Mouse (Mus musculus): ENCODE data around the gene Snx20.

The Snx20 gene

DNA sequence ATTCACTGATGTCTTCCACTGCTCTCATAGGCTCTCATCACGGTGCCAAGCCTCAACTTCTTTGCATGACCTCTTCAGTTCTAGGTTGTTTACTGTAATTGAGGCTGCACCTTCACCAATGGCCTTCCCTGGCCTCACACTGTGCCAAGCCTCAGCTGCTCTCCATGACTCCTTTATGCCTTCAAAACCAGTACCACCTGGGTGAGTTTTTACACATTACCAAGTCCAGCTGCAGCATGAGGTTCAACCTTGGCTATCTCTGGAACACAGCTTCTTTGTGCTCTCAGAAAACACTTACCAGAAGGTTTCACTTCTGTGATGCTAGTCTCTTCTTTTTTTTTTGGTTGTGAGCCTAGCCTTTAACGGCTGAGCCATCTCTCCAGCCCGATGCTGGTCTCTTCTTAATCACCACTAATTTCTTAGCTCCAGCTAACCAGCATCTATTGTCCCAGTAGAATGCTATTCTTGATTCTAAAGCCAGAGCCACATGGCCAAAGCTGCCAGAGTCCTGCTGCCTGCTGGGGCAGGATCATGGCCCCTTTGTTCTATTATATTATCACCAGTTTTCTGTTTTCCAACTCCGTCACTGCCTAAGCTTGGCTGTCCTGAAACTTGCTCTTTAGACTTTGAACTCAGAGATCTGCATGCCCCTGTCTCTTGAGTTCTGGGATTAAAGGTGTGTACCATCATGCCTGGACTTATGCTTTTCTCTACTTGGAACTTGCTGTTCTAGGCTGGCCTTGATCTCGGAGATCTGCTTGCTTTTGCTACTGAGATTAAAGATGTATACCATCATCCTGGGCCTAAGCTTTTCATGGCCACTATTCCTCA, 7.0 kb upstream of the Snx20 start:
- no peak for DNase-seq (ENCODE audit: low spot score)

DNA sequence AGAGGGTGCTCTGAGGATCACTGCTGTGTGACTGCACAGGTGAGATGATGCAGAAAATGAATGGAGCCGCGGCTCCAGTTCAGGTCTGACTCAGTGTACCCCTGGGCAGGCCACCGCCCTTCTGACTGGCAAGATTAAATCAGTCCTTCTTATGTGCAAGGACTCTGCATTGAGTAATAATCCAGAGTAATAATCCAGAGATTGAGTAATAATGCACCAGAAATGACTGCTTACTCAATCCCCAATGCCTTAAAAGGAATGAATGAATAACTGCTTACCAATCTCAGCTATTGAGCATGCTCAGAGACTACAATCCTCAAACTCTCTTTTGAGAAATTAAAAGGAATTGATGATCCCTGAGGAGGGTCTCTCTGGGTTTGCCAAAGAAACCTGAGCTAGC, 3.0 kb upstream of the Snx20 start:
- DNase-seq (ENCODE audit: low spot score) = no peak

DNA sequence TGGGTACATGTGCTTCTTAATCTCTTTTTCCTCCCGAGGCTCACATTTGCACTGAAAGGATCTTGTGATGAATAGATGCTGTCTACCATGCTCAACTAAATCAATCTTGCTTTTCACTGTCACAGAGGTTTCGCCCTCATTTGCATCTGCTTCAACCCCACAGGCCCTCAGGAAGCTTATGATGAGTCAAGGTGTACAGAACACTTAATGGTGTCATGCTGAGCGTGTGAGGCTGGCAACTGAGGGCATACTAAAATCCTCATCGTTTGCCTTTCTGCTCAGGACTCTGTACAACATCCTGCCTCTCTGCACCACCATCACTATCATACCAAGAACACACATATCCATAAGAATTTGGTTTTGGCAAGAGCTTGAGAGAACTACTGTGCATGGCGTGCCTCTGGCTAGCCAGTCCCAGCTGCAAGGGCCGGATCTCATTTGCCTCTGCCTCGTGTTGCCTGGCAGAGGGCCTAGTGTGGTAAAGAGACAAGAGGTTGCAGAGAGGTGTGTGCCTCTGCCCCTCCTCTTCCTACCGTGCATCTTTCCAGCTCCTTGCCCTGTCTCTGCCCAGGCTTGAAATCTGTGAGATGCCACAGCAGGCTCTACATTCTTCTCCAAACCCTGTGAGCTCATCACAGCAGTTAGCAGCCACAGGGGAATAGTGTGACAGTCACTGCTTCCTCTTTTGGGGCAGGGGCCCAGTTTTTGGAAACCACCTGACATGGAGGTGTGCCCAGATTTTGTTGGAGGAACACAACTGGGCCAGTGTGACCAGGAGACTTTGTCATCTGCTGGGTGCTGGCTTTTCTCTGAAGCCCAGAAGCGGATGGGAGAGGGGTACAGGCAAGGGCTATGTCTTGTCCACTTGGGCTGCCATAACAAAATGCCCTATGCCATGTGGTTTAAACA, 1.4 kb upstream of the Snx20 start:
- DNase-seq (ENCODE audit: low spot score) = no peak

DNA sequence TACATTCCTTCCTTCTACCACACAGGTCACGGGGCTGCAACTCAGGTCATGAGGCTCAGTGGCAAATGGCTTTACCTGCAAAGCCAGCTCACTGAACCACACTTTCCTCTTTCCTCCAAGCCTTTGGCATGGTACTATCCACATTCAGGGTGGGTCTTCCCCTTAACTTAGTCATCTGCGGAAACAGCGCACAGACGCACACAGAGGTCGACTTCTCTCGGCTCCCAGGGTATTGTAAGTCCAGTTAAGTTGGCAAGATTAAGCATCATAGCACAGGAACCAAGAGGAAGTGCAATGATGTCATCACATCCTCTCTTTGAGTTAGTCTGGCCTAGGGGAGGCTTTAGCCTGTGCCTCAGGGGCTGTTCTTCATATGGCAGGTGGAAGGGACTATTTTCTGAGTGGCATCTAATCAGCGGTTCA, 2.6 kb downstream of the Snx20 start:
- DNase-seq (ENCODE audit: low spot score) = no peak

DNA sequence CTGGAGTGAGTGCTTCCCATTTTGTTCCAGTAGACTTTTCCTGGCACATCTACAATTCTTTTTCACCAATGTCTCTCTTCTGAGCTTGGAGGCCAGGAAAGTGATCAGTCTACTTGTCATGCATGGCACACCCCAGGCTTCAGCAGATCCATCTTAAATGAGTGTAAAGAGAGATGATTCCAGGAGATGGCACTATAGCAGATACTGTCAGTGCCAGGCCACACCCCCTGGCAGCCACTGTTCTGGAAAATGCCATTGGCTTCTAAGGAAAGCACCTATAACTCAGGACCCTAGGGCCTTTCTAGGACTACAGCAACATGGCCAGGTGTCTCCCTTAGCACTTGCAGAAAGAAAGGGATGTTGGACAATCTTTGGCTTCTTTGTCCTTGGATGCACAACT, 4.8 kb downstream of the Snx20 start:
- DNase-seq (ENCODE audit: low spot score) = no peak

DNA sequence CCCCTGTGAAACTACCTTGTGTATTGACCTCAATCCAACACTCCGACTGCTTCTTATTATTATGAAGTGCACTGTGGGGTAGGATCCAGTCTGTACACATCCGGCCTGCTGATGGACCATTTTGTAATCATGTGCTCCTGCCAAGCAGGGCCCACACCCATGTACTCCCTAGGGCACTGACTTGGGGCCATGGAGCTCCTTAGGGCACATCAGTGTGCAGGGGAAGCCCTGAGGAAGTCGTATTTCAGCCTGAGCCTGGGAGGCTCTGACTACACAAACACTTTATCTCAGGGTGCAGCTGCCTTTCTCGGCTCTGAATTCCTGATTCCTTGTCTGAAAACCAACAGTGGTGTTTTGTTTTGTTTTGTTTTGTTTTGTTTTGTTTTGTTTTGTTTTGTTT, 5.7 kb downstream of the Snx20 start:
- no peak for DNase-seq (ENCODE audit: low spot score)

DNA sequence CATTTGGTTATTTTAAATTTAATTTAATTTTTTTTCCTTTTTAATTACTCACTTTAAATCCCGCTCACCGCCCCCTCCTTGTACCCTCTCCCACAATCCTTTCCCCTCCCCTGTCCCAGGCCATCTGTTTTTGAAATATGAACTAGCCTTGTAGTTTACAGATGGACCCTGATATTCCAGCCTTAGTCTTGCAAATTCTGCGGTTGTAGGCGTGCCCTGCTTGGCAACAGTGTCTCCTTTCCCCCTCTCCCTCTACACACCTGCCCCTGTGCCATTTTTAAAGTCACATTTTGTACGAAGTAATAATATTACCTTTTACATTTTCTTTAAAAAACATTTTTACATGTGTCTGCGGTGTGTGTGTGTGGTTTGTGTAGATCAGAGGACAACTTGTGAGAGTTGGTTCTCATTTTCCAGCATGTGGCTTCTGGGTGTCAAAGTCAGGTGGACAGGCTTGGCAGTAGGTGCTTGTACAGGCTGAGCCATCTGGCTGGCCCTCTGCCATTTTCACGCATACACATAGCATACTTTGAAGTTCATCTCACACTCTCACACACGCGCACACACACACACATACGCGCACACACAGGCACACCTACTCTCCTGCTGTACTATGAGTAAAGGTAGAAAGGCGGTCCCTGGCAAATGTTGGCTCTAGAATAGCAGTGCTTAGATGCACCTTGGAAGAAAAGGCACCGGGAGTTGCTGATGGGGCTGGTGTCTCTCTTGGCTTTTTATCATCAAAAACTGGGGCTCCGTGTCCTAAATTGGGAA, 7.7 kb downstream of the Snx20 start:
- DNase-seq (ENCODE audit: low spot score) = no peak

DNA sequence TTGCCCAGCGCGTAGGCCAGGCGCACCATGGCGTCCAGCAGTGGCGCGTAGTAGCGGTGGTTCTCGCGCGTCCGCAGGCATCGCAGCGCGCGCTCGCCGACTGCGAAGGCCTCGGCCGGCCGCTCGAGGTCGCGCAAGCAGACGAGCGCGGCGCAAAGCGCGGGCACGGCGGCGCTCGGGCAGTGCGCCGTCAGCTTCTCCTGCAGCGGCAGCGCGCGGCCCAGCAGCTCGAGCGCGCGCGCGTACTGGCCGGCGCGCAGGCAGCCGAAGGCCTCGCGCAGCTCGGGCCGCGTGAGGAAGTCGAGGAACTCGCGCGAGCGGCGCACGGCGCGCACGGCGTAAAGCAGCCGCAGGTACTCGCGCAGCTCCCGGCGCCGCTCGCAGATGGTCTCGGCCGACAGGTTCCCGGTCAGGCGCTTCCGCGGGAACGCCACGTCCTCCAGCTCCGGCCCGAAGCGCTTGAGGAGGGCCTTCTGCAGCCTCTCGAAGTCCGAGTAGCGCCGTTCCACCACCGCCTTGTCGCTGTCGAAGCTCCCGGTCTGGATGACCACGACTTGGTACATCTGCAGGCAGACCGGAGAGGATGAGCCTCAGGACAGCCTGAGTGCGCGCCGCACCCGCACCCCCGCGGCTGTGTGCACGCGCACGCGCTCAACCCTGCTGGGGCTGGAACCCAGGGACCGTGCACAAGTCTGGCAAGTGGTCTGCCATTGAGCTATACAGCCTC, 8.5 kb downstream of the Snx20 start:
- DNase-seq (ENCODE audit: low spot score) = no peak

DNA sequence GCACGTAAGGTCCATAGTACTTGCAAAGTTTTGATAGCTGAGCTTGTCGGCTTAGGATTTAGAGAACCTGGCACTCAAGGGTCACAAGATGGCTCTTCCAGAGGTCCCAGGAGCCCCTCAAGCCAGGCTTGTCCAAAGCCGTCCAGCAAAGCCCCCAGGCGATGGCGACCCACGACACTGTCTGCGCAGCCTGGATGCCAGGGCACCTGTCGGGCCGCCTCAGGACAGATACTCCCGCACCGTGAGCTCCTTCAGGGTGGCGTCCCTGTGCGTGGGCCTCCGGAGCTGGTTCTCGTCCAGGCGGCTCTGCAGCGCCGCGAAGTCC, 9.0 kb downstream of the Snx20 start:
- no peak for DNase-seq (ENCODE audit: low spot score)

DNA sequence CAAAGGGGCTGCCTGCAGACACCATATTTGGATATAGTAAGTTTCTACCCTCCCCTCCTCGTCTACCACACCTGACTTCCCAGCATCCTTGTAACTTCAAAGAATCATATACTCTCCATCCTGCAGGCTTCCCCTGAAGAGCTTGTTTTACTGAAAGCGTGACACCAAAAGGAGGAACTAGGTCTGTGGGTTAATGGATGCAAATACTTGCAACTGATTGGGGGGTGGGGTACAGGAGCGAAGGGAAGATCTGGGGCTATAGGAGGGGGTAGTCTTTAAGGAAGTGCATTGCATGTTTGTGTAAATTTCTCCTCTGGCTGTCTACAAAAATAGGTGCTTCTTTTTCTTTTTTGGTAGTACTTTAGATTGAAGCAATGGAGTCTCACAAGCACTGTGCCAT, 9.5 kb downstream of the Snx20 start:
- no peak for DNase-seq (ENCODE audit: low spot score)

DNA sequence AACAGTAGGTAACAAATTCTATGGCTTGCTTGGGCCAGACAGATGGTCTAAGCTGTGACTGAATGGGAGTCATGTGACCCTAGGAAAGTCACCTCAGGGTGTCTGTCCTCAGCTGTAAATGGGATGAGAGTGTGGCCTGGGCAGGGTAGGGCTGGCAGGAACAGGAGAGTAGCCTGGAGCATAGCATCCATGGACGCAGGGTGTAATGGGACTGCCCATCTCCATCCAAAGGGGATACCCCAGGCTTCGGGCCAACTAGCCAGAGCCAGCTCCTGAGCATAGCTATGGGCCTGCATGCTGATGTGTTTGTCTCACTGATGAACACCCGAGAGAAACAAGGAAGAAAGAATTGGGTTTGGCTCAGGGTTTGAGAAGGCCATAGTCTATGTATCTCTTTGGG, 11.7 kb downstream of the Snx20 start:
- no peak for DNase-seq (ENCODE audit: low spot score)

DNA sequence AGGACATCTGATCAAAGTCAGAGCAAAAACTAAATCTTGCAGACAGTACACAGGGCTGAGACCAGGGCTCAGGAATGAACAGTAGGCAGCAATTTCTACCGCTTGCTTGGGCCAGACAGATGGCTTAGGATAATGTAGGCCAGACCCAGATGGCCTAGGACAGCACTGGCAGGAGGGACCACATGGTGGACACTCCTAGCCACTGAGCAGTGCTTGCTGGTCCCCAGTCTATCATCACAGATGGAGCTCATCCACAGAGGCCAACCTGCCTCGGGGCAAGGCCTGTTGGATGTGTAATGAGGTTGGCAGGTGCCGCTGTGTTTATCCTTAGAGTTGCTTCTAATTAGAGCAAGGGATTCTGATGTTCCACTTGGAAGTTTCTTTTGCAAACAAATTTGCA, 12.6 kb downstream of the Snx20 start:
- DNase-seq (ENCODE audit: low spot score) = no peak

DNA sequence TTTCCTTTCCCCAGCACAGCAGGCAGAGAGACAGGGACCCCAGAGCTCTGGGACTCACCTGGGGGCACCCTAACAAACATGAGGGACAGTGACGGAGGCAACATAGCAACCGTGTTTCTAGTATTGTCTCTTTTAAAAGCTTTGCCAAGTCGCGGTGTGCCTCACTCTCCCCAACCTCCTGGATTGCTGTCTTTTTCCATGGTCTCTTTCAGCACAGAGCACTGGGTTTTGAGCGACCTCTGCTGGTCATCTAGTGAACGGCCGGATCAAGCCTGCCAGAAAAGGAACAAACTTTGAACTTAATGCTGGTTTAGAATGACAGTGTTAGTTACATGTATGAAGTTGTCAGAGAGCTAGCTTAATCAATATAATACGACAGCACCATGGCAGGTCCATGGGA, 14.5 kb downstream of the Snx20 start:
- DNase-seq (ENCODE audit: low spot score) = peak; percentile 41

DNA sequence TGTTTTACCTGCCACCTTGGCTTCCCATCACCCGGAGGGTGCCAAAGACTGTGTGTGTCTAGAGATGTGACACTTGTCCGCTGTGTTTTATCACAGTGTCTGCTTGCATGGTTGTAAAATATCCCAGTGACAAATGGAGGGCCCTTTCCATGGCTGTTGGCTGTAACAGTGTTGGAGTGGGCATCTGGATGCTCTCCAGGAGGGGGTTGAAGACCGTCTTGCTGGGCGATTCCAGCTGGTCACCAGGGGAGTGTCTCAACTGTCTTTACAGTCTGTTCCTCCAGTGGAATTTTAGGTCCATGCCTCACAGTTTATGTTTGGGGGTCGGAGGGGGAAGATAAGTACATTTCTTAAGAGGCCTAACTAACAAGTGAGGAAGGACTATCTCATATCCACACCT, 15.0 kb downstream of the Snx20 start:
- no peak for DNase-seq (ENCODE audit: low spot score)

DNA sequence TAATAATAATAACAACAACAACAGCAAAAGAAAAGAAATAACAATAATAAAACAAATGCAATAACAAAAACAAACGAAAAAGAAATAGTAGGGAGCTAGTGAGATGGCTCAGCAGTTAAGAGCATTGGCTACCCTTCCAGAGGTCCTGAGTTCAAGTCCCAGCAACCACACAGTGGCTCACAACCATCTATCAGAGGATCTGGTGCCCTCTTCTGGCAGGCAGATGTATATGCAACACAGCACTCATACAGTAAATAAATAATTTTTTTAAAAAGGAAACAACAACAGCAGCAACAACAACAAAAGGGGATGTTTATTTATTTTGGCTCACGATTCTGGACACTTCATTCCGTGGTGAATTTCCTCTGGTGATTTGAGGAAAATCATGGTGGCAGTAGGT, 16.4 kb downstream of the Snx20 start:
- DNase-seq (ENCODE audit: low spot score) = no peak

DNA sequence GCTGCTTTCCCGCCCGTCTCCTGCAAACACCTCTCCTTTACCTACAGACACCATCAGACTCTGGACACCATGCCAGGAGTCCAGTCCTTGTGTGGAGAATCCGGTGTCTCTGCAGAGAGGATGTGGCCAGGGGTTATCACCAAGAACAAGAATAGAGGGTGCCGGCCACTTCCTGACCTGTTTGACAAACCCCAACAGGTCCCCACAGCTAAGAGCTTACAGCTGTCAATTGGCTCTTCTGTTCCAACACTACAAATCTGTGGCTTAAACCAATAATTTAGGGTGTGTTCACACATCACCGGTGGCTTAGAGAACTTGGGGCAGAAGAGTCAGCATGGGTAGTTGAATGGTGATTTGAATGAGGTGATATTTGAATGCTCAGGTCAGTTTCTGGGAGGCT, 17.3 kb downstream of the Snx20 start:
- no peak for DNase-seq (ENCODE audit: low spot score)

DNA sequence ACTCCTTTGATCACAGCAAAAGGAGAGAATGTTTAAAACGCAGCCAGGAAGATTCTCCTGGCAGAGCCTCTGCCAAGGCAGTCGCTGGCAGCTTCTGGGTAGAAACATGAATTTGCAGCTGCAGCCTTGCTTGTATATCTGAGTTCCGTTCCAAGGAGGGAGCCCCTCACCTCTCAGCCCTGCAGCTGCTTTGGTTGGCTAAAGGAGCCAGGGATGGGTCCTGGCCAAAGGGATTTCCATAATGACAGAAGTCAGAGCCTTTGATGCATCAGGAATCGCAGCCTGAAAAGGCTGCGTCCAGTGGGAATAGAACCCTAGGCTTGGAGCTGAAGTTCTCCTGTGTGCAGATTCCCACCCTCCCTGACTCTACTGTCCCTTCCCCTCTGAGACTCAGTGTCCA, 20.9 kb downstream of the Snx20 start:
- DNase-seq (ENCODE audit: low spot score) = no peak

DNA sequence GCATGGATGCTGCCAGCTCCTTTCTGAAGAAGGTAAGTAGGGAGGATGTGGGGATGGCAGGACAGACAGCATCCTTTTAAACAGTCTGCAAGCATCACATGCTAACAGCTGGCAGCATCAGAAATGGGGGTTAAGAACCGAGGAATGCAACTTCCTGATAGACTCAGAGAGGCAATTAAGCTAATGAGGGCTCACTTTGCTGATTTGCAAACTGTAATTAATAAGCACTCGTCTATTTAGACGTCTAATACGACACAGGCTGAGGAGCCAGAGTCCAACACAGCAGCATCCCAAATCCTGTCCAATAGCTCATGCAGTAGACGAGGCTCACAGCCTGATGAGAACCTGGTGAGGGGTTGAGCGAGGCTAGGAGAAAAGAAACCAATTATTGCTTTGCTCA, 25.7 kb downstream of the Snx20 start:
- DNase-seq (ENCODE audit: low spot score) = no peak

DNA sequence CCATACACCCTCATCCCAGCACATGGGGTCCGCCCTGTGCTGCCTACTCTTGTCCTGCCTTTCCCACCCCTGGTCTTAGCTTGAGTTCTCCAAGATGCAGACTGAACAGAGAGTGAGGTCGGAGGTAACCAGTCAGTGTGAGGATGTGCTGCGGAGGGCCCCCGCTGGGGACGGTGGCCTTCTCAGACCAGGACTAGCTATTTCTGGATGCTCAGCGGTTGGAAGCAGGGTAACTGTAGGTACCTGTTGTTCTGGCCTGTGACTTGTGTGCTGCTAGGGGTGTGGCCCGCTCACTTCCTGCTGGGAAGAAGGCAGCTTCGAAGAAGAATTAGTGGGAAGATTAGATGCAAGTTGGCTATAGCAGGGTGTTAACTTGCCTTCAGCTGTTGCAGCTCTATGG, 26.9 kb downstream of the Snx20 start:
- DNase-seq (ENCODE audit: low spot score) = no peak

DNA sequence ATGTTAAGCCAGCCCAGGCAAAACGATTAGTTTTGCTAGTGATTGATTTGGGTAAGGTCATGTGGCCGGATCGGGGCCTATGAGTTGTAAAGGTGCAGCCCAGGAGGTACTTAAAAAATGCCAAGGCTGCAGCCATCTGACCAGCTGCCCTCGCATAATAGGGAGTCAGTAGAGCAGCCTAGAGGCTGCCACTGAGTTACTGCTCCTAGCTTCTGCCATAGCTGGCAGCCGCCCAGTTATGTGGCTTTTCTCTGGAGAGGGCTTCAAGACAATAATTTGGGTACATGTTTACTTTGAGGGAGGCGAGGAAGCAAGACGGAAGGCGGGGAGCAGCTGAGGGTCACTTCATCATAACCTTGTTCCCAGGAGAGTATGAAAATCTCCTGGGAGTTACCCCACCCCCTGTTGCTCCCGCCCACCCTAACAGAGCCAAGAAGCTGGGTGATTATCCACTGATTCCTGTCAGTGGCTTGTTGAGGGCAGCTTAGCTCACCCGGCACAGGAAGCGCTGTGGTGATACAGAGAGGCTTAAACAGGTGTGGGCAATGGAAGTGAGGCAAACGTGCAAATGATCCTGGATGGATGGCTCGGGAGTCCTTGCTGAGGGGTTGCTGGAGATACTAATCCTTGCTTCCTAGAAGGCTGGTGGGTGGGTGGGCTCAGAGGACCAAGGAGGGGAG, 30.4 kb downstream of the Snx20 start:
- DNase-seq (ENCODE audit: low spot score) = no peak
